Mouse (Mus musculus) liver, embryonic 13.5 days (tissue): ENCODE data around the gene Mvb12b. TPM values are rescaled to one million over a fixed set of nuclear protein-coding genes. Genes with fewer than 3 reads are reported as not detected.

ENCODE experiments used
- ATAC-seq: fragments of 200-750 bp; cut with Nextera tagmentation; 2 replicates; pipeline ENCODE4 v1.8.0; 2017; ENCODE audit warnings: low read depth, mild to moderate bottlenecking, moderate number of reproducible peaks, moderate library complexity
- DNase-seq: peaks from one replicate; pipeline ENCODE4 v3.0.0; 2022
- H3K27ac ChIP-seq: fragments of 300-500 bp; sonication (generic); 2 replicates; pipeline ENCODE4 v1.5.1; 2015; ENCODE audit warnings: moderate library complexity, mild to moderate bottlenecking, inconsistent platforms
- H3K27me3 ChIP-seq: fragments of 300-500 bp; sonication (generic); 2 replicates; pipeline ENCODE4 v1.6.1; 2015; ENCODE audit warnings: mild to moderate bottlenecking, inconsistent platforms
- H3K36me3 ChIP-seq: fragments of 300-500 bp; sonication (generic); 2 replicates; pipeline ENCODE4 v1.6.1; 2015; ENCODE audit warnings: mild to moderate bottlenecking, inconsistent platforms
- H3K4me1 ChIP-seq: fragments of 300-500 bp; sonication (generic); replicated peaks from 2 replicates; pipeline ENCODE4 v1.6.1; 2015; ENCODE audit warnings: inconsistent platforms
- H3K4me2 ChIP-seq: fragments of 300-500 bp; sonication (generic); 2 replicates; pipeline ENCODE4 v1.6.1; 2015; ENCODE audit warnings: inconsistent platforms, mild to moderate bottlenecking, moderate library complexity
- H3K4me3 ChIP-seq: fragments of 300-500 bp; sonication (generic); replicated peaks from 2 replicates; pipeline ENCODE4 v1.5.1; 2015; ENCODE audit warnings: mild to moderate bottlenecking, inconsistent platforms
- H3K9ac ChIP-seq: fragments of 300-500 bp; sonication (generic); 2 replicates; pipeline ENCODE4 v1.6.1; 2015; ENCODE audit warnings: mild to moderate bottlenecking, inconsistent platforms
- H3K9me3 ChIP-seq: fragments of 300-500 bp; sonication (generic); replicated peaks from 2 replicates; pipeline ENCODE4 v1.6.1; 2016; ENCODE audit warnings: inconsistent platforms
- WGBS: fragments of 180-500 bp; shearing (Covaris S2); methylation state at CpG from one replicate; pipeline ENCODE4 v1.1.7; 2015; ENCODE audit not compliant: insufficient replicate concordance; 5-methylcytosine and 5-hydroxymethylcytosine counted together
- polyA plus RNA-seq: library from polyadenylated mRNA; unstranded; fragments of >200 nt; fragmentation: Nextera tagmentation; extraction: Ambion mirVana; gene quantifications from 2 replicates; pipeline ENCODE4 v1.2.1, GENCODE M21; 2015

Mvb12b gene
- polyA plus RNA-seq, 1 experiment from 2014 or later: 11.8 TPM

GRCm38 (mm10) chr2:33753630-33754316, 134.0 kb downstream of the Mvb12b start:
- whole genome bisulfite sequencing: 63% methylated on average over 15 of the region's 15 CpGs
- no peak for ATAC-seq
- Histone ChIP-seq H3K4me2 (no peak overlapping the region), H3K4me1 (peaks cover 21% of the 10 kb centered on the region; the same call in 1 of the 2 replicates), H3K27me3 (no peaks in the 10 kb centered on the region), H3K9me3 (no peaks in the 10 kb centered on the region), H3K9ac (no peak overlapping the region), H3K4me3 (no peak overlapping the region), H3K27ac (no peak overlapping the region; the same call in 1 of the 2 replicates), H3K36me3 (peaks cover 11% of the 10 kb centered on the region; the same call in 1 of the 2 replicates)
- DNase-seq: no peak

- Histone ChIP-seq H3K9me3 (no peaks in the 10 kb centered on the region), H3K27me3 (no peaks in the 10 kb centered on the region), H3K4me1 (peaks cover 13% of the 10 kb centered on the region; the same call in 1 of the 2 replicates), H3K36me3 (peaks cover 11% of the 10 kb centered on the region; the same call in 1 of the 2 replicates), H3K27ac (no peak overlapping the region), H3K4me3 (no peak overlapping the region), H3K4me2 (no peak overlapping the region), H3K9ac (no peak overlapping the region)
- DNase-seq: no peak
- ATAC-seq: no peak
- 84% methylated on average over 7 of the region's 7 CpGs for WGBS
Observed at GRCm38 (mm10) chr2:33750611-33751010, 137.1 kb downstream of the Mvb12b start.

GRCm38 (mm10) chr2:33746471-33746870, 141.3 kb downstream of the Mvb12b start:
- Histone ChIP-seq H3K36me3 (peaks cover 11% of the 10 kb centered on the region; the same call in 1 of the 2 replicates), H3K9ac (no peak overlapping the region), H3K27me3 (no peaks in the 10 kb centered on the region), H3K4me2 (no peak overlapping the region), H3K4me1 (no peaks in the 10 kb centered on the region), H3K27ac (no peak overlapping the region), H3K4me3 (no peak overlapping the region), H3K9me3 (no peaks in the 10 kb centered on the region)
- DNase-seq (no peak), ATAC-seq (no peak)
- 24% methylated on average over 5 of the region's 5 CpGs for WGBS

GRCm38 (mm10) chr2:33745724-33746123, 142.0 kb downstream of the Mvb12b start:
- no peak overlapping the region for H3K9ac ChIP-seq
- no peaks in the 10 kb centered on the region for H3K27me3 ChIP-seq
- H3K36me3 ChIP-seq: peaks cover 11% of the 10 kb centered on the region; the same call in 1 of the 2 replicates
- no peak overlapping the region for H3K4me3 ChIP-seq
- no peak overlapping the region for H3K4me2 ChIP-seq
- no peaks in the 10 kb centered on the region for H3K9me3 ChIP-seq
- WGBS: 86% methylated on average over 5 of the region's 5 CpGs
- H3K27ac ChIP-seq: no peak overlapping the region
- no peaks in the 10 kb centered on the region for H3K4me1 ChIP-seq
- DNase-seq (no peak), ATAC-seq (no peak)

GRCm38 (mm10) chr2:33737128-33737527, 150.6 kb downstream of the Mvb12b start:
- peaks cover 8% of the 10 kb centered on the region; the same call in 1 of the 2 replicates for H3K36me3 ChIP-seq
- no peaks in the 10 kb centered on the region for H3K27me3 ChIP-seq
- no peak overlapping the region for H3K9ac ChIP-seq
- H3K4me3 ChIP-seq: no peak overlapping the region
- DNase-seq (no peak), ATAC-seq (no peak)
- no peak overlapping the region for H3K4me2 ChIP-seq
- no peaks in the 10 kb centered on the region for H3K4me1 ChIP-seq
- H3K27ac ChIP-seq: no peak overlapping the region
- no peaks in the 10 kb centered on the region for H3K9me3 ChIP-seq
- 46% methylated on average over 3 of the region's 3 CpGs for WGBS

GRCm38 (mm10) chr2:33736722-33737121, 151.0 kb downstream of the Mvb12b start:
- peak; percentile 39 for DNase-seq

GRCm38 (mm10) chr2:33734781-33735485, 152.8 kb downstream of the Mvb12b start:
- H3K36me3 ChIP-seq: peaks cover 13% of the 10 kb centered on the region; the same call in 1 of the 2 replicates
- H3K9ac ChIP-seq: no peak overlapping the region
- WGBS: 33% methylated on average over 10 of the region's 10 CpGs
- no peaks in the 10 kb centered on the region for H3K27me3 ChIP-seq
- no peak overlapping the region for H3K27ac ChIP-seq
- no peaks in the 10 kb centered on the region for H3K4me1 ChIP-seq
- DNase-seq: peak; percentile 54
- no peak overlapping the region for H3K4me2 ChIP-seq
- H3K4me3 ChIP-seq: no peak overlapping the region
- ATAC-seq: peak; percentile 2; the same call in 1 of the 2 replicates
- H3K9me3 ChIP-seq: no peaks in the 10 kb centered on the region

More at GRCm38 (mm10) chr2:33736722-33737121, 151.0 kb downstream of the Mvb12b start:
- Histone ChIP-seq H3K4me3 (no peak overlapping the region), H3K4me1 (no peaks in the 10 kb centered on the region), H3K9me3 (no peaks in the 10 kb centered on the region), H3K36me3 (peaks cover 12% of the 10 kb centered on the region; the same call in 1 of the 2 replicates), H3K9ac (no peak overlapping the region), H3K4me2 (no peak overlapping the region), H3K27me3 (no peaks in the 10 kb centered on the region), H3K27ac (no peak overlapping the region)
- no peak for ATAC-seq
- WGBS: 7% methylated on average over 2 of the region's 2 CpGs

- no peak for DNase-seq
- Histone ChIP-seq H3K4me3 (no peak overlapping the region), H3K27ac (no peak overlapping the region), H3K36me3 (peaks cover 13% of the 10 kb centered on the region; the same call in 1 of the 2 replicates), H3K9ac (no peak overlapping the region), H3K27me3 (no peaks in the 10 kb centered on the region), H3K9me3 (no peaks in the 10 kb centered on the region), H3K4me1 (no peaks in the 10 kb centered on the region), H3K4me2 (no peak overlapping the region)
- 47% methylated on average over 5 of the region's 5 CpGs for WGBS
- no peak for ATAC-seq
Observed at GRCm38 (mm10) chr2:33729701-33730100, 158.0 kb downstream of the Mvb12b start.

- Histone ChIP-seq H3K27ac (no peak overlapping the region), H3K9me3 (no peaks in the 10 kb centered on the region), H3K36me3 (peaks cover 5% of the 10 kb centered on the region; the same call in 1 of the 2 replicates), H3K4me1 (no peaks in the 10 kb centered on the region), H3K27me3 (no peaks in the 10 kb centered on the region), H3K4me2 (no peak overlapping the region), H3K9ac (no peak overlapping the region), H3K4me3 (no peak overlapping the region)
- DNase-seq (no peak), ATAC-seq (no peak)
- 20% methylated on average over 6 of the region's 6 CpGs for WGBS
Observed at GRCm38 (mm10) chr2:33727199-33727598, 160.5 kb downstream of the Mvb12b start.

GRCm38 (mm10) chr2:33720380-33720898, 167.3 kb downstream of the Mvb12b start:
- WGBS: 61% methylated on average over 9 of the region's 9 CpGs
- DNase-seq: no peak

GRCm38 (mm10) chr2:33719339-33720066, 168.2 kb downstream of the Mvb12b start:
- H3K36me3 ChIP-seq: no peaks in the 10 kb centered on the region
- H3K27ac ChIP-seq: no peak overlapping the region

More at GRCm38 (mm10) chr2:33720380-33720898, 167.3 kb downstream of the Mvb12b start:
- Histone ChIP-seq H3K9me3 (no peaks in the 10 kb centered on the region), H3K27me3 (peaks cover 32% of the 10 kb centered on the region), H3K4me1 (no peaks in the 10 kb centered on the region), H3K4me2 (no peak overlapping the region), H3K36me3 (no peaks in the 10 kb centered on the region), H3K27ac (no peak overlapping the region), H3K9ac (no peak overlapping the region), H3K4me3 (no peak overlapping the region)
- ATAC-seq: no peak

More at GRCm38 (mm10) chr2:33719339-33720066, 168.2 kb downstream of the Mvb12b start:
- ATAC-seq (no peak), DNase-seq (no peak)
- peaks cover 37% of the 10 kb centered on the region for H3K27me3 ChIP-seq
- H3K4me1 ChIP-seq: no peaks in the 10 kb centered on the region
- WGBS: 53% methylated on average over 12 of the region's 12 CpGs
- H3K9me3 ChIP-seq: no peaks in the 10 kb centered on the region
- no peak overlapping the region for H3K9ac ChIP-seq
- no peak overlapping the region for H3K4me2 ChIP-seq
- no peak overlapping the region for H3K4me3 ChIP-seq
